Mouse (Mus musculus) gastrocnemius, postnatal 25 days (tissue): ENCODE data around the gene Ktn1. TPM values are rescaled to one million over a fixed set of nuclear protein-coding genes. Genes with fewer than 3 reads are reported as not detected.

ENCODE experiments used
- DNase-seq: peaks from one replicate; pipeline ENCODE4 v3.0.0; 2022
- total RNA-seq, 2 experiments: library from RNA; stranded (reverse); gene quantifications; 1 replicate in 1 of 2; 2 replicates in 1 of 2; pipeline ENCODE4 v1.2.3; 2021

Ktn1 gene
- total RNA-seq, 2 experiments from 2014 or later, result 158 to 175 TPM

DNA sequence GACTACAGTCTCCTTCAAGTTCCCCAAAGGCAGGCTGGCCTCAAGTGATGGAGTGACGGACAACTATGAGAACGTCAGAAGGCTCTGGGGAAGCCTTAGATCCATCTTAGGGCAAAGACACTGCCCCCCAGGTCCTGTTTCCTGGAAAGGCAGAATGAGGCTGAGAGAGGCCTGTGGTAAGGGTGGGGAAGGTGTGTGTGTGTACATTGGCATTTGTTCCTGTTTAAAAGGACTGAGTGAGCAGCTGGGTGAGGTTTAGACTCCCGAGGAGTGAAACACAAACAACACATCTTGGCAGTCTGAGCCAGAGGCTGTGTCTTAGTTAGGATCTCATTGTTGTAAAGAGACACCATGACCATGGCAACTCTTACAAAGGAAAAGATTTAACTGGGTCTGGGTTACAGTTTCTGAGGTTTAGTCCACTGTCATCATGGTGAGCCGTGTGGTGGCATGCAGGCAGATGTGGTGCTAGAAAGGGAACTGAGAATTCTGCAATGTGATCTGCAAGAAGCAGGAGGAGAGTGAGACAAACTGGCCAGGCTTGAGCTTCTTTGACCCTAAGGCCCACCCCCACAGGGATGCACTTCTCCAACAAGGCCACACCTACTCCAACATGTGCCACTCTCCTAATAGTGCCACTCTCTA, 106.1 kb downstream of the Ktn1 start:
- DNase-seq, result no peak

DNA sequence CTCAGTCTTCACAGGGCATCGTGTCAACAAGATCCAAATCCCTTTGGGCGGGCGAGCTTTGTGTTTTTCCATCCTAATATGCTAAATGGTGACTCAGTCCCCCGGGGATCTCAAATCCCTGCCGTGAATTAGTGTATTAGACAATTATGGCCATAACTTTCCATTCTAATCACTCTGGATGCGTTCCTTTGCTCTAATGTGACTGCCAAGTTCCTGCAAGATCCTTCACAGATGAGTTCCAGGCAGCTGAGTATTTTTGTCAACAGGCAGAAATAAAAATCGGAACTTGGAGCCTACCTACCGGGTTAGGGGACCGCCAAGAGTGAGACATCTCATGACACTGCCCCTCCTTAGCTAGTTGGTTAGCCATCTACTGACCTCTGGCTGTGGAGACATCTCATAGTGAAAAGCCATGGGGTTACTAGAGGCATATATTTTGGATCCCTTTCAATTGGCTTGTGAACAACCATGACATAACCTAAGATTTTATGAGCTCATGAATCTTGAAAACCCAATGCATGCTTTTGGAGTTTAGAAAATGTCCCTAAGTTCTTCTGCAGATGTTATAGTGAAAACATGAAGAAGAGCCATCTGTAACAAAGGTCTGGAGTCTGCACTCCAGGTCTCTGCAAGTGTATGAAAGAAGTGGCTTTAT, 108.3 kb downstream of the Ktn1 start:
- peak; percentile 60 for DNase-seq

DNA sequence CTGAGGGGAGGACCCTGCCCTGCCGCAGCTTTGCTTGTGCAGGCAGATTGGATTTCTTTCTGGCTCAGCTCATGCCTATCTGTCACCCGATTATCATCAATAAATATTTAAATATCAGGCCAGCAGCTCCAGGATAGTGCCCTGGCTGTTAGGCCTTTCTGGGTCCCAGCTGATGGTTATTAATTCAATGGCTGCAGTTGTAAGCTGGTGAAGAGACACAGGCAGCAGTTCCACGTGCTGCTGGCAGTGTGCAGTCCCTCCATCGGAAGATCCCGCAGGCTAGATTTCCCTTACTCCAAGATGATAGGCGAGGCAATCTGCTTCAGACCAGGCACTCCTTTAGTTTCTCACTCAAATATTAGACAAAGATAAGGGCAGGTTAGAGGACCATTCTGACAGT, 116.9 kb downstream of the Ktn1 start:
- no peak for DNase-seq

- DNase-seq, result no peak
Measured at GRCm38 (mm10) chr14:47765796-47766195, 117.5 kb downstream of the Ktn1 start.

DNA sequence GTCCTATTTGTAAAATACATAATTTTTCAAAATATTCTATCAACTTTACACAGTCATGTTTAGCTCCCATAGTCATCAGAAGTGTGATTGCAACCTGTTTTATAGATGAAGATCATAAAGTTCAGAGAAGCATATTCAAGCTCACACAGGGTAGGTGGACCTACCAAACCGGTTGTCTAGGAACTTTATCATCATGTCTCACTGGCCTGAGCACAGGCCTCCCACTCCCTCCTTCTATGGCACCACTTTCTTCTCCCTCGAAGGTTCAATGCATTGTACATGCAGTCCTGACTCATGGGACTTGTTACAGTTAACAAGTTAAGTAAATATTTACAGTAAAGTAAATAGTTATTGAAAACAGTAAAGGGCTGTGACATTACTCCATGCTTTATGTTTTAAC, 118.1 kb downstream of the Ktn1 start:
- DNase-seq, result no peak

GRCm38 (mm10) chr14:47771496-47771895, 123.2 kb downstream of the Ktn1 start:
- no peak for DNase-seq

DNA sequence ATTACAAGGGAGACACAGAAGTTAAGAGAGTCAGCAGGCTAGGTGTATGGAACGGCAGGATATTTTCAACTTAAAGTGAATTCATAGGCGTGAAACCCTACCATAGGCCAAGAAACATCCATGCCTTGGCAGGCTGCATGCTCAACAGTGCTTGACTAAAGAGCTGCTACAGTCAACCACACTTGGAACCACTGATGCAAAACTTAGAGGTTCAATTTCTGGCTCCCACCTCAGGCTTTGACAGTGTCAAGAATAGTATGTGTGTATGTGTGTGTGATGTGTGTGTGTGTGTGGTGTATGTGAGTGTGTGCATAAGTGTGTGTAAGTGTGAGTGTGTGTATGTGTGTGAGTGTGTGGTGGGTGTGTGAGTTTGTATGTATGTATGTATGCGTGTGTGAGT, 127.3 kb downstream of the Ktn1 start:
- no peak for DNase-seq

DNA sequence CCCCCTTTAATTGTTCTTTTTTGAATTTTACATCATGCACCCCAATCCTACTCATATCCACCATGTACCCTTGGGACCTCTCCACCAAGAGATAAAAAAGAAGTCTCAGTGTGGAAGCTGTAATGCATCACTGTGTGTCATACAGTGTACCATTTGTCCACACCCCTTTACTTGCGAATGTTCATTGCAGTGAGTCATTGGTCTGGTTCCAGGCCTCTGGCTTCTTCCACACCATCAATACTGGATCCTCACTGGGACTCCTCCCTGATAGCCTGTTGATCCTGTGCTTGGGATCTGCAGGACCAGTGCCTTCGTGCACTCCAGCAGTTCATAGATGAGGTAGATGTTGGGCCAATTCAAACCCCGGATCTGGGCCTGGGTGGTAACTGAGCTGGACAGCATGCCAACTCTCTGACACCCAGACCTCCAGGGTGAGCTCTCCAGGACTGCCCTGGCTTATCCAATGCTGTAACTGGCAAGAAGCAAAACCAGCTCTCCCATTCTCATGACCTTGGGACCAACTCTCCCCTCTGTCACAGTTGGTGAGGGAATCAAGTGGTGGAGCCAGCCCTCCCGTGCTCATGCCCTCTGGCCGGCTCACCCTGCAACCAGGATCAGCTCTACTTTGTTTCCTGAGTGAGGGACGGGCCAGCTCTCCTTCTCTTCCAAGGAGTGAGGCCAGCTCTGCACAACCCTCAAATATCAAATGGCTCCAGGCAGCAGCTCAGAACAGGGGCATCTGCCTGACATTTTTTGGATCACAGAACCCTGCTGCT, 128.2 kb downstream of the Ktn1 start:
- DNase-seq, result no peak

DNA sequence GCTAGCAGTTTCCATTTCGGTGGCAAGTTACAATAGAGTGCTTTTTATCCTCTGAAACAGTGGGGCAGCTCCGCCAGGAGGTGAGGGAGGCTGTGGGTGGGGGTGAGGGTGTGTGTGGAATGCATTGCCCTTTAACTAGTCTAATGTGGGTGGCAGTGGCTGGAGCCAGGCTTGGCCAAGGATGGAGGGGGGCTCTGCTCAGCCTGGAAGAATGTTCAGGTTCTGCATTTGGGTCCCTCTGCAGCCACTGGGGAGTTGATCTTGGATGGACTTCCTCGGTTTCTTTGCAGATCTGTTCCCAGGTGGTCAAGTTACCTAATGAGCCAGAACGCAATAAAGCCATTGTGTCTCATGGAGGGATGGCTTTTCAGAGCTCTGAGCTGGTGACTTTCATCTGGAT, 137.9 kb downstream of the Ktn1 start:
- no peak for DNase-seq

Other genes starting within 250 kb of the Ktn1 start
- gene Dlgap5, start 230.0 kb upstream of the Ktn1 start, total RNA-seq, result under 1 TPM; 0.33 to 0.59 TPM
- gene Fbxo34, start 198.0 kb upstream of the Ktn1 start, total RNA-seq, result 10 to 100 TPM in 1 of 2 experiments, 1 to 10 TPM in 1; 10.0 to 11.1 TPM
- gene Atg14, start 77.8 kb upstream of the Ktn1 start, total RNA-seq, result 1 to 10 TPM; 5.3 to 6.4 TPM